Mouse (Mus musculus): Measurements from ENCODE around the gene Kcnj13. TPM values are rescaled to one million over a fixed set of nuclear protein-coding genes. Genes with fewer than 3 reads are reported as not detected.

Gene Kcnj13
- total and polyA plus RNA-seq, 2 experiments from 2014 or later: 0.83 TPM; not detected in 1

- TF ChIP-seq CTCF (IDR thresholded peaks at IDR 0.05; ENCODE audit: low read depth) (no peak), EP300 (IDR thresholded peaks at IDR 0.05; ENCODE audit: low read depth) (no peak)
- Histone ChIP-seq H3K27me3 (ENCODE audit: control insufficient read depth, insufficient read depth, low read length) (no peaks in the 10 kb centered on the region), H3K36me3 (replicated peaks; ENCODE audit: control insufficient read depth, insufficient read depth, low read length) (peaks cover 60% of the 10 kb centered on the region)
Measured at GRCm38 (mm10) chr1:87404710-87405109, 10.2 kb upstream of the Kcnj13 start.

GRCm38 (mm10) chr1:87396923-87397586, 2.5 kb upstream of the Kcnj13 start:
- ATAC-seq (ENCODE audit: insufficient read depth, low read depth): no peak
- H3K9ac ChIP-seq (replicated peaks; ENCODE audit: low read depth, low read length): no peak overlapping the region
- TF ChIP-seq EP300 (IDR thresholded peaks at IDR 0.05; ENCODE audit: low read depth): no peak
- TF ChIP-seq CTCF (IDR thresholded peaks at IDR 0.05; ENCODE audit: low read depth): no peak
- WGBS: 50% methylated on average over 7 of the region's 7 CpGs
- peaks cover 8% of the 10 kb centered on the region; the same call in 1 of the 2 replicates for H3K4me1 ChIP-seq (ENCODE audit: control insufficient read depth, insufficient read depth)
- H3K9me3 ChIP-seq (replicated peaks; ENCODE audit: control insufficient read depth, low read length): no peaks in the 10 kb centered on the region
- H3K4me3 ChIP-seq (ENCODE audit: low read depth, low read length): no peak overlapping the region
- H3K4me2 ChIP-seq (ENCODE audit: low read depth, low read length): no peak overlapping the region
- DNase-seq (ENCODE audit: low spot score): peak; percentile 43
- peak overlapping the region; percentile 41; the same call in 1 of the 2 replicates for H3K27ac ChIP-seq (ENCODE audit: low read depth)
- H3K36me3 ChIP-seq (replicated peaks; ENCODE audit: control insufficient read depth, insufficient read depth, low read length): peaks cover 10% of the 10 kb centered on the region
- H3K27me3 ChIP-seq (ENCODE audit: control insufficient read depth, insufficient read depth, low read length): no peaks in the 10 kb centered on the region

More at GRCm38 (mm10) chr1:87404710-87405109, 10.2 kb upstream of the Kcnj13 start:
- H3K9ac ChIP-seq (replicated peaks; ENCODE audit: low read depth, low read length): no peak overlapping the region
- H3K27ac ChIP-seq (ENCODE audit: low read depth): no peak overlapping the region
- H3K9me3 ChIP-seq (replicated peaks; ENCODE audit: control insufficient read depth, low read length): no peaks in the 10 kb centered on the region
- H3K4me1 ChIP-seq (ENCODE audit: control insufficient read depth, insufficient read depth): no peaks in the 10 kb centered on the region
- no peak for ATAC-seq (ENCODE audit: insufficient read depth, low read depth)
- H3K4me2 ChIP-seq (ENCODE audit: low read depth, low read length): no peak overlapping the region
- DNase-seq (ENCODE audit: low spot score): no peak
- H3K4me3 ChIP-seq (ENCODE audit: low read depth, low read length): no peak overlapping the region
- WGBS: 87% methylated on average over 1 of the region's 1 CpGs

GRCm38 (mm10) chr1:87393444-87394195, 909 bp downstream of the Kcnj13 start:
- no peak for ATAC-seq (ENCODE audit: insufficient read depth, low read depth)
- WGBS: 85% methylated on average over 3 of the region's 3 CpGs
- no peaks in the 10 kb centered on the region for H3K9me3 ChIP-seq (replicated peaks; ENCODE audit: control insufficient read depth, low read length)
- DNase-seq (ENCODE audit: low spot score): no peak
- H3K4me3 ChIP-seq (ENCODE audit: low read depth, low read length): no peak overlapping the region
- no peak overlapping the region for H3K27ac ChIP-seq (ENCODE audit: low read depth)
- no peak overlapping the region for H3K4me2 ChIP-seq (ENCODE audit: low read depth, low read length)
- TF ChIP-seq EP300 (IDR thresholded peaks at IDR 0.05; ENCODE audit: low read depth) (no peak), CTCF (IDR thresholded peaks at IDR 0.05; ENCODE audit: low read depth) (no peak)
- peaks cover 22% of the 10 kb centered on the region for H3K36me3 ChIP-seq (replicated peaks; ENCODE audit: control insufficient read depth, insufficient read depth, low read length)
- peaks cover 8% of the 10 kb centered on the region; the same call in 1 of the 2 replicates for H3K4me1 ChIP-seq (ENCODE audit: control insufficient read depth, insufficient read depth)
- no peak overlapping the region for H3K9ac ChIP-seq (replicated peaks; ENCODE audit: low read depth, low read length)
- H3K27me3 ChIP-seq (ENCODE audit: control insufficient read depth, insufficient read depth, low read length): no peaks in the 10 kb centered on the region

GRCm38 (mm10) chr1:87386436-87387092, 8.0 kb downstream of the Kcnj13 start:
- WGBS: 74% methylated on average over 9 of the region's 9 CpGs
- H3K9me3 ChIP-seq (replicated peaks; ENCODE audit: control insufficient read depth, low read length): no peaks in the 10 kb centered on the region
- no peak overlapping the region for H3K9ac ChIP-seq (replicated peaks; ENCODE audit: low read depth, low read length)
- ATAC-seq (ENCODE audit: insufficient read depth, low read depth): no peak
- no peak for DNase-seq (ENCODE audit: low spot score)
- no peak overlapping the region for H3K4me3 ChIP-seq (ENCODE audit: low read depth, low read length)
- H3K36me3 ChIP-seq (replicated peaks; ENCODE audit: control insufficient read depth, insufficient read depth, low read length): peaks cover 33% of the 10 kb centered on the region
- H3K4me1 ChIP-seq (ENCODE audit: control insufficient read depth, insufficient read depth): no peaks in the 10 kb centered on the region
- TF ChIP-seq EP300 (IDR thresholded peaks at IDR 0.05; ENCODE audit: low read depth) (no peak), CTCF (IDR thresholded peaks at IDR 0.05; ENCODE audit: low read depth) (no peak)
- H3K4me2 ChIP-seq (ENCODE audit: low read depth, low read length): no peak overlapping the region
- H3K27ac ChIP-seq (ENCODE audit: low read depth): no peak overlapping the region
- no peaks in the 10 kb centered on the region for H3K27me3 ChIP-seq (ENCODE audit: control insufficient read depth, insufficient read depth, low read length)

- Histone ChIP-seq H3K27ac (ENCODE audit: low read depth) (no peak overlapping the region), H3K9ac (replicated peaks; ENCODE audit: low read depth, low read length) (no peak overlapping the region), H3K4me2 (ENCODE audit: low read depth, low read length) (no peak overlapping the region), H3K4me1 (ENCODE audit: control insufficient read depth, insufficient read depth) (no peaks in the 10 kb centered on the region), H3K9me3 (replicated peaks; ENCODE audit: control insufficient read depth, low read length) (no peaks in the 10 kb centered on the region), H3K36me3 (replicated peaks; ENCODE audit: control insufficient read depth, insufficient read depth, low read length) (peaks cover 29% of the 10 kb centered on the region), H3K27me3 (ENCODE audit: control insufficient read depth, insufficient read depth, low read length) (no peaks in the 10 kb centered on the region), H3K4me3 (ENCODE audit: low read depth, low read length) (no peak overlapping the region)
- DNase-seq (ENCODE audit: low spot score): no peak
- 96% methylated on average over 3 of the region's 3 CpGs for WGBS
- no peak for ATAC-seq (ENCODE audit: insufficient read depth, low read depth)
- TF ChIP-seq CTCF (IDR thresholded peaks at IDR 0.05; ENCODE audit: low read depth): no peak
- TF ChIP-seq EP300 (IDR thresholded peaks at IDR 0.05; ENCODE audit: low read depth): no peak
Measured at GRCm38 (mm10) chr1:87381152-87381551, 13.4 kb downstream of the Kcnj13 start.
